Mouse (Mus musculus) T-helper 1 cell (primary cell): ENCODE measurements around the gene Zfp932.
"Not testable (repeated sequence)": the region's sequence is repeated elsewhere in the genome, so short reads cannot be mapped to it uniquely, and the experiment has no call there.

Experiments
- in situ Hi-C: fragments of 300-600 bp; cut with MboI, MseI; formaldehyde crosslinking; loops from one replicate; pipeline ENCODE4 v1.15.1; 2025; ENCODE audit warnings: high pct_unique_total_duplicates

Zfp932 gene

DNA sequence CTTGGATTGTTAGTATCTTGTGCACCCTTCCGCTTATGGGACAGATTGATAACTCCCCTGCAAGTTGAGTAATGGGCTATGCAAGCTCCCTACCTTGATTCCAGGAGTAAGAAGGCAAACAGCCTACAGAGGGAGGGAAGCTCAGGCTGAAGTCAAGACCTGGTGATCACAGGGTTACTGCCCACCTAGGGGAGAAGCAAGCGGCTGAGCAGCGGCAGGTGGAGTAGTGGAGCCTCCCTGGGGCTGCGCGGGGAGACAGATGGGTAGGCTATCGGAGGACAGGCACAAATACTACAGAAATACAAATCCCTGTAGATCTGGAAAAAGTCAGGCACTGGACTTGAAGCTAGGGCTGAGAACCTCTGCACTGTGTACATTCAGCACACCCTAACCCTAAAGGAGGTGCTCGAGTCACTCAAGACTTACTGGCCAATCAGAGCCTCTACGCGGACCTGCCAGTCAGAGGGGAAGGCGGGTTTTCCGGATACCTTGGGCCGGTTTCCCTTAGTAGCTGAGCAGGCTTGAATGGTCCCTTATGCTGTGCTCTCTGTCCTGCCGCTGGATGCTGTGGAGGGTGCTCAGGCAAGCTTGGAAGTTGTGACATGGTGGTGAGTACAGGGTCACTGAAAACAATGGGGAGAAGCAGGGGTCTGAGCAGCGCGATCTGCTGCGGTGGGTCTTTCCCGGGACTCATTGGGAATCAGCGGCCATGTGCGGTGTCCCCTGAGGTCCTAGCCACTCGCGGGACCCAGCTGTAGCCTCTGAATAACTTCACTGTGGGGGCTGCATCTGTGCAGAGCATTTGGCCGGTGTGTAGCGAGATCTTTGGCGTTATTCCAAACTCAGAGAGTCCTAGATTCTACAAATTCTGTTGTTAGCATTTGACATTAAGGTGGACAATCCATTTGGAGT, at the start of gene Zfp932:
Gene Zfp932, plus strand, starts transcription at position 496 of the 912 bp plus-strand sequence.
- in situ Hi-C loops = loop anchor here (5.0 kb wide), 1 partner anchor 74 kb away; the partner anchor contains the start of gene Gm15446

DNA sequence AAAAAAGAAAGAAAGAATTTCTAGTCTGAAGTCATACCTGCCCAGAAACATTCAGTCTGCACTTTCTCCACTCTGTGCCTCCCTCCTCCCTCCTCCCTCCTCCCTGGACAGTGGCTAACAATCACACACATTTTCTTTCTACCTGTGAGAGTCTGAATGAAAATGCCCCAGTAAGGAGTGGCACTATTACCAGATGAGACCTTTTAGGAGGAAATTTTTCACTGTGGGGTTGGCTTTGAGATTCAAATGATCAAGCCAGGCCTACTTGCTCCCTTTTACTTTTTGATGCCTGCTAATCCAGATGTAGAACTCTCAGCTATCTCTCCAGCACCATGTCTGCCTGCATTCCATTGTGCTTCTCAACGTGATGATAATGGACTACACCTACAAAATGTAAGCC, 46.0 kb upstream of the Zfp932 start:
- in situ Hi-C loops = no loop called here

DNA sequence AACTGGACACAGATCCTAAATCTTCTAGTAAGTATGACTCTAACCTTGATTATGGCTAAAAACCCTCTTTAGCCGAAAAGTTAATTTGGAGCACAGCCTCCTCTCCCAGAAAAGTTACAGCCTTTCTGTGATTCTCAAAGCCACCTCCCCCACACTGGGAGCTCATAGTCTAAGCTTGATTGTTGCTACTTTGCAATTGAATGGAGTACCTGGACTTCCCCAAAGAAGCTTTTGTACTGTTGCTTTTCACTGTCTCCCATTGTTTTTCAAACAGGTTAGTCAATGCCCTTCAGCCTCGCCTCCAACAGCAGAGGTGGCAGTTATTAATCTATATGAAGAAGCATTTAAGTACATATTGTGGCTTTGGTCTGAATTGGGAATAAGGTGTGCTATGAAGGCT, 15.6 kb upstream of the Zfp932 start:
- in situ Hi-C loops = not testable (repeated sequence)

DNA sequence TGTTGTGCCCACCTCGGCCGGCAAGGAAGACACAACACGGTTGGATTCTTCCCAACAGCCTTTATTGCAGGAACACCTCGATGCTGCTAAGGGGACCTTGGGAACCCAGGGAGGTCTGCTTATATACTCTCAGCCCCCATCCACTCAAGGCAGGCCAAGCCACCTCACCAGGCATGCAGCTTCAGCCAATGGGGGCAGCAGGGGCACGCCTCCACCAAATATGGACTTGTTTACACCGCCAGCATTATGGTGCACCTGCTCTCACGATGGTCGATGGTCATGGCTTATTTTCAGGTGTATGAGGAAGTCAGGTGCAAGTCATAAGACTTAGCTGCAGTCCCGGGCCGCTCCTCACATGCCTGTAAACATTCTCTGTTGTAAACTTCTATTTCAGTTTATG, 860 bp upstream of the Zfp932 start:
- in situ Hi-C loops = loop anchor here (5.0 kb wide), 1 partner anchor 73 kb away; the partner anchor contains the start of gene Gm15446

DNA sequence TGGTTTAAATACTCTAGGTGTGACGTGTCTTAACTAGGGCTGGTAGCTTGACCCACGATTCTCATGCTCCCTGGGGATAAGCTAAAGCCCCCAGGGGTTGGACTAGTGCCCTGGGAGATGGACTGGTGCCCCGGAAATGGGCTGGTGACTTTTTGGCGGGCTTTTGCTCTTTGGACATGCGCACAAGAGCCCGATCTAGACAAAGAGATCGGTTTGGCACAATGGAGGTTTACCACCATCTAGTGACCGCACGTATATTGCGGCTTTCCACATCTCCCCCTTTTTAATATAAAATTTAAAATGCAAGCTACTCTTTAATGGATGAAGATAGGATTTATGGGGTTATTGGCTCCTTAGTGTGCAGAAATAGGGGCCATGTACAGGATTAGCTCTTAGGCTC, 19.5 kb downstream of the Zfp932 start:
- in situ Hi-C loops = loop anchor here (5.0 kb wide), 1 partner anchor 413 kb away; no protein-coding TSS in a partner anchor

DNA sequence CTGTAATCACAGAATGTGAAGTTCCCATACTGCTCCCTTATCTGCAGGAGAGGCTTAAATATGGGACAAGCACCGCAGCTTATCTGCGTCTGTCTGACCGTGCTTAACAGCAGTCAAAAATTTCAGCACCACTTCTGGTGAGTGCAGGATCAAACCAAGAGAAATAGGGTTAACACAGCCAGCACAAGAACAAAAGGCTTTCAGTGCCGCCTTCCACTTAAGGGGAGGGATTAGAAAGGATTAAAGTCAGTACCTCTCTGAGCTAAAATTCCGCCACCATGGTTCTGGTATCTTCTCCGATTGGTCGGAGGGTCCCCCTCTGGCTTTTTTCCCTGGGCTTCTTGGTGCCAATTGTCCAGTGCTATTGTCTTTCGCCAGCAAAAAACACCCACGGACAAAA, 27.0 kb downstream of the Zfp932 start:
- in situ Hi-C loops = no loop called here

DNA sequence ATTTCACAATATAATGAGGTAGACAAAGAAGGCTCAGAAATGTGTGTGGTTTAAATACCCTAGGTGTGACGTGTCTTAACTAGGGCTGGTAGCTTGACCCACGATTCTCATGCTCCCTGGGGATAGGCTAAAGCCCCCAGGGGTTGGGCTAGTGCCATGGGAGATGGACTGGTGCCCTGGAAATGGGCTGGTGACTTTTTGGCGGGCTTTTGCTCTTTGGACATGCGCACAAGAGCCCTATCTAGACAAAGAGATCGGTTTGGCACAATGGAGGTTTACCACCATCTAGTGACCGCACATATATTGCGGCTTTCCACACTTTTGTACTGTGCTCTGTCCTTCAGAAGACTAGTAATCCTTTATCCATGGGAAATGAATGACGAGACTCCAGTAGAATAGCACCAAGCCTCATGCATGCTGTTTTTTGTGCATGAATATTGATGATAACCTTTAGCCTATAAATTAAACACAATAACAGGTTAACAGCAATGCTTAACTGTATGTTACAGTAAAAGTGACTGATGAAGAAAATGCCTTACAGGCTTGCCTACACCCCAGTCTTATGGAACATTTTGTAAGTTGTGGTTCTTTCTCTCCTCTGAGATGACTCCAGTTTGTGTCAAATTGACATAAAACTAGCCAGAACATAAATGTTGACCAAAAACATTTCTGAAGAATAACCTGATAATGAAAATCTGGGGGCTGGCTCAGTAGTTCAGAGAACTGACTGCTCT, 27.5 kb downstream of the Zfp932 start:
- in situ Hi-C loops = not testable (repeated sequence)

DNA sequence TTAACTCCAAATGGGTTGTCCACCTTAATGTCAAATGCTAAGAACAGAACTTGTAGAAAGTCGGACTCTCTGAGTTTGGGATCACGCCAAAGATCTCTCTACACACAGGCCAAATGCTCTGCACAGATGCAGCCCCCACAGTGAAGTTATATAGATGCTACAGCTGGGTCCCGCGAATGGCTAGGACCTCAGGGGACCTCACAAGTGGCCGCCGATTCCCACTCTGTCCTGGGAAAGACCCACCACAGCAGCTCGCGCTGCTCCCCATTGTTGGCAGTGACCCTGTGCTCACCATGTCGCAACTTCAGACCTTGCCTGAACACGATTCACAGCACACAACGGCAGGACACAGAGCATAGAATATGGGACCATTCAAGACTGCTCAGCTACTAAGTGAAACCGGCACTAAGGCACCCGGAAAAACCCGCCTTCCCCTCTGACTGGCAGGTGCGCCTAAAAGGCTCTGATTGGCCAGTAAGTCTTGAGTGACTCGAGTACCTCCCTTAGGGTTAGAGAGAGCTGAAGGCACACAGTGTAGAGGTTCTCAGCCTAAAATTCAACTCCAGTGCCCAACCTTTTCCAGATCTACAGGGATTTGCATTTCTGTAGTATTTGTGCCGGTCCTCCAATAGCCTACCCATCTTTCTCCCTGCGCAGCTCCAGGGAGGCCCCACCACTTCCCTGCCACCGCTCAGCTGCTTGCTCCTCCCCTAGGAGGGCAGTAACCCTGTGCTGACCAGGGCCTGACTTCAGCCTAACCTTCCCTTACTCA, 61.5 kb downstream of the Zfp932 start:
- in situ Hi-C loops = no loop called here
